Mouse (Mus musculus): ENCODE results near the gene Jkamp. TPM values are rescaled to one million over a fixed set of nuclear protein-coding genes. Genes with fewer than 3 reads are reported as not detected.
A peak's percentile ranks its signal among the peaks of the same experiment; 100 is the strongest.

The Jkamp gene
- total RNA-seq, 2 experiments from 2014 or later: 39.6 to 42.9 TPM

DNA sequence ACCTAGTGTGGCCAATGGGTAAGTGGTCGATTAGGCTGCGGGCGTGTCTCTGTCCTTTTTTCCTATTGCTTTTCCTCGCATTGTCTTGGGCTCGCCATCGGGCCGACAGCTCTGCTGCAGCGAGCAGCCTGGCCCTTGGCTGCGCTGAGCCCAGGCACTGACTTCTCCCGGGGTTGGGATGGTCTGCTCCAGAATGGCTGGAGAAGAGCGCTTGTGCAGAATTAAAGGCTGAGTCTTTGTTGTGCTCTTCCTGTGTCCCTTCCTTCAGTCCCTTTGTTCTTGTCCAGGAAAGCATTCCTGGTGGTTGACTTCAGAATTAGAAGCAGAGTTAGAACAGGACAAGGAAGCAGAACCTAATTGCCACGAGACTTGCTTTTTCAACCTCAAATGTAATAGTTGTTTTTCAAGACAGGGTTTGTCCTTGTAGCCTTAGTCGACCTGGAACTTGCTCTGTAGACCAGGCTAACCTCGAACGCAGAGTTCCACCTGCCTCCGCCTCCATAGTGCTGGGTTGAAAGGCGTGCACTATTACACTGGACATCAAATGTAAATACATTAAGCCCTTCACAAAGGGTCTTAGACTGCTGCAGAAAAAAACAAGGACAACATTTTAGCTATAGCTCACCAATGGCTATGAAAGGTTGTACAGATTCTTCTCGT is 907 bp downstream of the Jkamp start:
- DNase-seq: peak; percentile 36

DNA sequence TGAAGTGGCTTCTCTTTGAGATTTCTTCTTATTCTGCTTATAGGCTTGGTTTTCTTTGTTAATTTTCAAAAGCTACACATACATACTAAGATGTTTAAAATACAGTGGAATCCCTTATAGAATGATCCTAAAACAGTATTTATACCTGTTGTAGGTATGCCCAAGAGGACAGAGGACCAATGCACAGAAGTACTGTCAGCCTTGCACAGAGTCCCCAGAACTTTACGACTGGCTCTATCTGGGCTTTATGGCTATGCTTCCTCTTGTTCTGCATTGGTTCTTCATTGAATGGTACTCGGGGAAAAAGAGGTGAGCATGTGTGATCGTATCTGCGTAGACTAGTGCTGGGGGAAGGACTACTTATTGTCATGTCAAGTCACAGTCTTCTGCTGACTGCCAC is 4.4 kb downstream of the Jkamp start:
- DNase-seq: no peak

DNA sequence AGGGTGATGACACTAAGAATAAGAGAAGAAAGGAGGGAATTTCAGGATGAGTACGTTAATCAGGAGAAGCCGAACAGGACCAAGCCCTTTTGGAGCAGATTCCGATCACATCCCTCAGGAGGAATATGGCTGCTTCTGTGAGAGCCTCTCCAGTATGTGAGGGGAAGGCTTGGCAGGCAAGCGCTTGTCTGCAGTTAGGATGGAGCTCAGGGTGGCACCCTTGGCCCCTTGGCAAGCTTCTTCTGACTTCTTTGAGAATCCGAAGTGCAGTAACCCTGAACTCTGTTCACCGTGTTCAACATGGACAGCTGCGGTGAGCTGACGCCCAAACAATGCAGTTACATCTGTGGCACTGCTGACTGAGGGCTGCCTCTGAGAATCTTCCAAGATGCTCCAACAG is 11.6 kb downstream of the Jkamp start:
- DNase-seq: no peak

DNA sequence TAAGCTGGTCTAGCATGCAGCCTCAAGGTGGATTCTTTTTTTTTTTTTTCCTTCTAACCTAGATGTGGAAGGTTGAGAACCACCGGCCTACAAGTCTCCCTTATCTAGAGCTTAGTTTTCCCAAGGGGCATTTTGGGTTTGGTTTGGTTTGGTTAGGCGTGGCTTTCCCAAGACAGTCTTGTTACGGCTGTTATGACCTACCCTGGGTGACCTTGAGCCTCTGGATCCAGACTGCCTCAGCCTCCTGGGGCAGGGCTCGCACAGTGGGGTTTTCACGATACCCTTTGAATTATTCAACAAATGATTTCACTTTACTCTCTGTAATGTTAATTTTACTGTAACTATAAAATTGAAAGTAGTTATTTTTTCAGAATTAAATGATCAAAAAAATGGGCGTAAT is 17.4 kb downstream of the Jkamp start:
- DNase-seq: no peak

DNA sequence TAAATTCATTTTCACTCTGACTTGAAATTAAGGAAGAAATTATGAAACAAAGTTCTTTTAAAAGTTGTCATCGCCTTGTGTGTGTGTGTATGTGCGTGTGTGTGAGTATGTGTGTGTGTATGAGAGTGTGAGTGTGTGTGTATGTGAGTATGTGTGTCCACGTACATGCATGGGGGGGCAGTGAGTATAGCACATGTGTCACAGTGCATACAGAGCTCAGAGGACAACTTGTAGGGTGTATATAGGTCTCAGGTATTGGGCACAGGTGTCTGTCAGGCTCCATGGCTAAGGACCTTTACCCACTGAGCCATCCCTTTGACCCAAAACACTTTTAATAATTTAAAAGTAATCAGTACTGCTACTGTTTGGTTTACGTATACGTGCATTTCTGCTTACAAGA is 18.6 kb downstream of the Jkamp start:
- DNase-seq: no peak

DNA sequence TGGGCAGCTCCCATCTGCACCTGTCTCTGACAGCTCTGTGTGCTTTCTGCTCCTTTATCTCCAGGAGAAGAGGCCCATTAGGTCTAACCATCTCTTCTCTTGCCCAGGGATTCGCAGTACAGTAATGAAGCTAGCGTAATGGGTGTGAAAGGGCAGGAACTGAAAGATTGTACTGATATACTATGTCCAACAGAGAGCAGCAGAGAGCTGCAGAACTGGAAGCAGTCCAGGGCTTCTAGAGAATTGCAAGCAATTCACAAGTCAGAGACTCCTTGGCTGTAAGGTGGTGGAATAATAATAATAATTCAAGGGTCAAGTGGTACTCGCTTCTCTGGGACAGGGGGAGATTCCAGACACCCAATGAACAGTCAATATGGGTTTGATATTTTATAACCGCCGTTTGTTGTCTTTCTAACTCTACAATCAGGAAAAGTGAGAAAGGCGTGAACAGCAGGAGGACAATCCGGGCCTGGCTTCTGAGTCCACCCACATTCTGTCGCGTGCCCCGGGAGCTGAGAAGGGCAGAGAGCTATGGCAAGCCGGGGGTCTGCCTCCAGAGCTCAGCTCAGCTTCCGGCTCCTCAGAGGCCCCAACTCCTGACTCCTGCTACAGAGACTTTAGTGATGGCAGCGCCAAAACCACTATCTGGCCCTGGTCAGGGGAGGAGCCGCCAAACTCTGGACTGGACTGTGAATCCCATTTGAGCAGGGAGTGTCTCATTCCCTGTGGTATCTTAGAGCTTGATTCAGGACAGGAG is 19.3 kb downstream of the Jkamp start:
- DNase-seq: peak; percentile 73

DNA sequence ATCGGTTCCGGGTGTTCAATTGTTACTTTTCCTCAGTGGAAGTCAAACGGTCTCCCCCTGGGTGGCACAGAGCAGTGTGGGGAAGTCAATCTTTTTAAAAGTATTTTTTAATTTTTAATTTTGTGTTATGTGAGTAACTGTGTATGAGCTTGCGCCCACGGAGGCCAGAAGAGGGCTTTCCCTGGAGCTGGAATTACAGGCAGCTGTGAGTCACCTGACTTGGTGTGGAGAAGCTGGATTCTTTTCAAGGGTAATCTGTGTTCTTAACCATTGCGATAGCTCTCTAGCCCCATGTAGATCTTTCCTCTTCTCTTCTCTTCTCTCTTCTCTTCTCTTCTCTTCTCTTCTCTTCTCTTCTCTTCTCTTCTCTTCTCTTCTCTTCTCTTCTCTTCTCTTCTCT is 29.7 kb downstream of the Jkamp start:
- DNase-seq: no peak

DNA sequence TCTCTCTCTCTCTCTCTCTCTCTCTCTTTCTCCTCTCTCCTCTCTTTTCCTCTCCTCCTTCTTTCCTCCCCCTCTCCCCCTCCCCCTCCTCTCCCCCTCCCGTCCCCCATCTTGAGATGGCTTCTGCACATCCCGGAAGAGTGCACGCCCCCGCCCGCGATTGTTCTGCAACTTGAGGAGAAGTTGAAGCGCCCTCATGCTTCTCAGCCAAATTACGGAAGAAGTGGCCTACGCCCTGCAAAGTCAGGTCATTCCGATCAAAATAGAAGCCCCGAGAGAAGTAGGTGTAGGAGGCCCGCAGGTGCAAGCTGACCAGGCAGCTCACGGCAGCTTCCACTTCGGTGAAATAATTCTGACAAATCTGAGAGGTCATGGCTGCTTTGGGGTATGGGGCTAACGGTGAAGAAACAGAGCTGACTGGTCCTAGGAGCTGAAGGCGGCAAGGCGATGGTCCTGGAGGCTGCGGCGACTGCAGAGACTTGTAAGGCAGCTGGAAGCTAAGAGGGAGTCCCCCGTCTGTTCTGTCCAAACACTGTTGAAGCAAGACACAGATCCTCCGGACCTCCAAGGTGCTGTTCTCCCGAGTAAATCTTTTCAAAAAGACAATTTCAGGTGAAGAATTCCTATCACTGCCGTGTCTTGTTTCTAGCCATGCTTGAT is 30.4 kb downstream of the Jkamp start:
- no peak for DNase-seq

DNA sequence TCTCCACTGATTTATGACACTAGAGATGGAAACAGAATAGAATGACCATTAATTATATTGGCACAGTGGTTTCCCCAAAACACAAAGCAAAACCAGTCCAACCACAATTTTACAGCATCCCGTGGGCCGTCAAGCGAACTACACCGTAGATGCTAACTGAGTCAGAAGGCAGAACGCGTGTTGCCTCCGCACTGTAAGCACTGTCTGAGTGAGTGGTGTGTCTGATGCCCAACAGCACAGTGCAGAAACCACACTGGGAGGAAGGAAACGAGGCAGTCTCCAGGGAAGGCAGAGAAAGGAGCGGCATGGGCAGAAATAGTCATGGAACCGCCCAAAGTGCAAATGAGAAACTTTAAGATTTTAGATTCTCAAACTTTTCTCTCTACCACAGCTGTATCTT is 43.8 kb downstream of the Jkamp start:
- DNase-seq: no peak

DNA sequence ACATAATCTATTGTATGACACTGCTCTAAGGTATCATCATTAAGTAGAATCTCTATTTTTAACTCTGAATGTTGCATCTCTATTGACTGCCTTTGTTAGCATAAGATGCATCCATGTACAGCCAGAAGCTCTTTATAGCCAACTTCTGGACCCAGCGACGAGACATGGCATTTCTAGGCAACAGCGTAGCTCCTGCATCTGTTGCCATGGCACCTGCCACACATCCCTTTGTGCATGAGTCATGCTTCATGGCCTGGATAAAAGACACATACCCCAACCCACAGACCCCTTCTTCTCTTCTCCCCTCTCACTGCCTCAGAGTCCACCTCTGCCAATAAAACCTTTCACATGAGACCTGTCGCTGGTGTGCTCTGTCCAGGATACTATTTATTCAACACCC is 65.4 kb downstream of the Jkamp start:
- no peak for DNase-seq

Small RNA genes within 50 kb of the gene (microRNA-seq; reads per million reads assigned to microRNA genes)
- gene Gm24466: not detected

Other genes starting within 250 kb of the Jkamp start
- 1 to 10 TPM; 4.5 to 4.8 TPM for gene Gpr135, start 14.5 kb upstream of the Jkamp start, total RNA-seq (2021)
- 10 to 100 TPM; 31.0 to 37.3 TPM for gene L3hypdh, start 150 bp upstream of the Jkamp start, total RNA-seq (2021)
- gene Ccdc175, start 99.4 kb downstream of the Jkamp start, total RNA-seq (2021): not detected